Mouse (Mus musculus): Measurements from ENCODE around the gene Slc29a3.

DNA sequence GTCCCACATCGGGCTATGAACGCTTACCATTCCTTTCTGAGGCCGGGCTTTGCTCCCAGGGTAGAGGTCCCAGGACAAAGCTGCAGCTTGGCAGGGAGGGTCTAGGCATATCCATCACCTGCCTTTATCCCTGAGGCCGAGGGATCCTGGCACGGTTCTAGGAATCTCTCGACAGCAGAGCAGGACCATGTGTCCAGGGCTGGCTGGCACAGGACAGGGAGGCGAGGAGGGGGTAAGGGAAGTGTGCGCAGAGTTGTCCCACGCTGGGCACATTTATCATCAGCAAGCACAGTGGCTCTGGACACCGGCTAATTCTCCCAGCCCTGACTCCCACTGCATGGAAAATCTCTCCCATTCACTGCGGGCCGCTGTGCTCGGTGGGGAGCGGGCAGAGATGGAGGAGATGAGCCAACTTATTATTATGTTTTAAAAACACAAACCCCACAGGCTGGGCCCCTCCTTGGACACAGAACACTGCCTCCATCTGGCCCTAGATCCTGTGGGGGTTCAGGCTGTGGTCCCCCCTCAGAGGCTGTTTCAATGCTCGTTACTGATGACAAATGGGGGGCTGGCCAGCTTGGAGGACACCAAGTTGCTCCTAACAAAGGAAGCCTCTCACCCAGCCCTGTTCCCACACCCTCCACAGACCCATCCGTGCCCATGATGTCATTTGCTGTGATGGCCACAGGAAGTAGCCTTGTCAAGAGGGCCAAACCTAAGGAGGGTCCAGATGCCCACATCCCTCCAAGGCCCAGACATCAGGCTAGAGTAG, 34.9 kb upstream of the Slc29a3 start:
- TF ChIP-seq POLR2A (IDR thresholded peaks at IDR 0.05; ENCODE audit: borderline replicate concordance, control insufficient read depth, low read depth, low read length) (no peak), CTCF (IDR thresholded peaks at IDR 0.05; ENCODE audit: control insufficient read depth, insufficient read depth, low read length) (no peak)
